Mouse (Mus musculus) C2C12 (cell line): ENCODE results near the gene Gpr153. TPM values are rescaled to one million over a fixed set of nuclear protein-coding genes. Genes with fewer than 3 reads are reported as not detected.

Experiments used
- H3K27me3 ChIP-seq: one replicate; pipeline ENCODE4 v1.6.1; 2011; ENCODE audit not compliant: control insufficient read depth, insufficient read depth, insufficient read length
- H3K36me3 ChIP-seq: one replicate; pipeline ENCODE4 v1.6.1; 2011; ENCODE audit not compliant: control insufficient read depth, insufficient read depth
- H3K4me3 ChIP-seq: one replicate; pipeline ENCODE4 v1.5.1; 2011; ENCODE audit warnings: mild to moderate bottlenecking, control low read depth; ENCODE audit not compliant: poor library complexity, insufficient read depth, severe bottlenecking
- H3K79me2 ChIP-seq: one replicate; pipeline ENCODE4 v1.6.1; 2011; ENCODE audit not compliant: control insufficient read depth, insufficient read depth
- H3K79me3 ChIP-seq: one replicate; pipeline ENCODE4 v1.6.1; 2011; ENCODE audit warnings: low read depth, control low read depth
- H3ac ChIP-seq: one replicate; pipeline ENCODE3; 2011; ENCODE audit warnings: low read depth; ENCODE audit not compliant: control insufficient read depth, insufficient read length
- CTCF ChIP-seq: IDR thresholded peaks from one replicate; pipeline ENCODE4 v1.5.1; 2011; ENCODE audit not compliant: control insufficient read depth, insufficient read depth, insufficient read length
- FOSL1 ChIP-seq: IDR thresholded peaks from one replicate; pipeline ENCODE4 v1.8.0; 2011; ENCODE audit warnings: mild to moderate bottlenecking, low read length; ENCODE audit not compliant: poor library complexity, insufficient read depth, severe bottlenecking
- MYOG ChIP-seq: IDR thresholded peaks from one replicate; pipeline ENCODE4 v1.6.1; 2011; ENCODE audit not compliant: control insufficient read depth, insufficient read length; ENCODE audit errors: extremely low read depth
- polyA plus RNA-seq: library from polyadenylated mRNA; unstranded; fragments of >200 nt; fragmentation: generic; extraction: Trizol; gene quantifications from one replicate; pipeline ENCODE4 v1.2.1, GENCODE M21; 2012; ENCODE audit warnings: missing spikeins

Gpr153 gene
- polyA plus RNA-seq, 1 experiment = 5.4 TPM

DNA sequence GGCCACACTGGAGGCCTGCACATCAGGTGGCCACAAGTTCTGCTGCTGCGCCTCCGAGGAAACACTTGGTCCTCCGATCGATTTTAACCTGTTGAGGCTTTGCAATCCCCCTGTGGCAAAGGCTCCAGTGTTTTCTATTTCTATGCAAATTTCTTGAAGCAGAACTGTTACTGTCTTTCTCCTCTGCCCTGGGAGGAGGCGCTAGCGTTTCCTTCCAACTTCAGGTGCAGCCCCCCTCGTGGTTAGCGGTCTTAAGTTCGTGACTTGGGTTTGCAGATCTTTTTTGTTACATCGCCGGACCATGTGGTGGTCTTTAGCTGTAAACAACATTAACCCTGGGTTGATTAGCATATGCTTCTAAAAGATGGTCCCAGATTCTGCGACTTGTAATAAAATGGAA lies 59.6 kb downstream of the Gpr153 start:
- TF ChIP-seq FOSL1 (no peak), CTCF (no peak), MYOG (no peak)
- H3K79me3 ChIP-seq = peaks cover 38% of the 10 kb centered on the region
- no peak overlapping the region for H3ac ChIP-seq
- peaks cover 2% of the 10 kb centered on the region for H3K27me3 ChIP-seq
- no peak overlapping the region for H3K4me3 ChIP-seq
- H3K36me3 ChIP-seq = peaks cover 70% of the 10 kb centered on the region
- peaks cover 38% of the 10 kb centered on the region for H3K79me2 ChIP-seq

Other genes starting within 250 kb of the Gpr153 start
- gene Zbtb48, start 246.6 kb upstream of the Gpr153 start, polyA plus RNA-seq = 8.6 TPM
- gene Tas1r1, start 235.7 kb upstream of the Gpr153 start, polyA plus RNA-seq = 0.27 TPM
- gene Nol9, start 234.9 kb upstream of the Gpr153 start, polyA plus RNA-seq = 39.7 TPM
- gene Plekhg5, start 201.7 kb upstream of the Gpr153 start, polyA plus RNA-seq = 17.5 TPM
- gene Tnfrsf25, start 158.3 kb upstream of the Gpr153 start, polyA plus RNA-seq = 0.95 TPM
- 0.97 TPM for gene Espn, start 121.9 kb upstream of the Gpr153 start, polyA plus RNA-seq
- gene Hes2, start 115.4 kb upstream of the Gpr153 start, polyA plus RNA-seq = not detected
- 344 TPM for gene Acot7, start 96.1 kb upstream of the Gpr153 start, polyA plus RNA-seq
- not detected for gene Hes3, start 17.4 kb downstream of the Gpr153 start, polyA plus RNA-seq
- gene Icmt, start 23.0 kb downstream of the Gpr153 start, polyA plus RNA-seq = 34.1 TPM
- 0.23 TPM for gene Rnf207, start 44.8 kb downstream of the Gpr153 start, polyA plus RNA-seq
- 1,836 TPM for gene Rpl22, start 51.5 kb downstream of the Gpr153 start, polyA plus RNA-seq
- 0.22 TPM for gene Chd5, start 64.4 kb downstream of the Gpr153 start, polyA plus RNA-seq
- gene Nphp4, start 202.5 kb downstream of the Gpr153 start, polyA plus RNA-seq = 2.0 TPM
- 8.5 TPM for gene Kcnab2, start 203.6 kb downstream of the Gpr153 start, polyA plus RNA-seq